Mouse (Mus musculus) gastrocnemius, adult 18-20 months (tissue): ENCODE results near the gene Tdrd9. TPM values are rescaled to one million over a fixed set of nuclear protein-coding genes. Genes with fewer than 3 reads are reported as not detected.
"Not testable (repeated sequence)": the region's sequence is repeated elsewhere in the genome, so short reads cannot be mapped to it uniquely, and the experiment has no call there.

ENCODE experiments used
- DNase-seq: peaks from one replicate; pipeline ENCODE4 v3.0.0; 2021; ENCODE audit warnings: low spot score
- long read RNA-seq, 2 experiments: library from polyadenylated mRNA; stranded (forward); transcript quantifications; one replicate each; pipeline ENCODE4 v2.0.0; 2021
- total RNA-seq, 2 experiments: library from RNA; stranded (reverse); gene quantifications; 2 replicates each; pipeline ENCODE4 v1.2.3; 2021

Tdrd9 gene
- total RNA-seq: under 1 TPM in 1 of 2 experiments, not detected in 1; 0.59 TPM
- long read RNA-seq, experiment 1: 0 reads
- long read RNA-seq, experiment 2: 0 reads

GRCm38 (mm10) chr12:111971231-111971686 lies at the start of gene Tdrd9:
TSS of gene Tdrd9 (plus strand) at chr12:111971559.
- DNase-seq: no peak

- DNase-seq: no peak
These were observed 48.2 kb upstream of the Tdrd9 start for GRCm38 (mm10) chr12:111923117-111923516.

GRCm38 (mm10) chr12:111927338-111927737 lies 44.0 kb upstream of the Tdrd9 start:
- DNase-seq: no peak

GRCm38 (mm10) chr12:111928411-111928966 lies 42.9 kb upstream of the Tdrd9 start:
- no peak for DNase-seq

GRCm38 (mm10) chr12:111931411-111932025 lies 39.8 kb upstream of the Tdrd9 start:
- DNase-seq: no peak

- DNase-seq: no peak
These were observed 38.8 kb upstream of the Tdrd9 start for GRCm38 (mm10) chr12:111932513-111932912.

- peak; percentile 37 for DNase-seq
These were observed 38.2 kb upstream of the Tdrd9 start for GRCm38 (mm10) chr12:111933032-111933704.

- no peak for DNase-seq
These were observed 37.4 kb upstream of the Tdrd9 start for GRCm38 (mm10) chr12:111933971-111934370.

- DNase-seq: no peak
These were observed 34.4 kb upstream of the Tdrd9 start for GRCm38 (mm10) chr12:111936706-111937550.

- DNase-seq: no peak
These were observed 32.7 kb upstream of the Tdrd9 start for GRCm38 (mm10) chr12:111938623-111939177.

GRCm38 (mm10) chr12:111943421-111944064 lies 27.8 kb upstream of the Tdrd9 start:
- DNase-seq: no peak

GRCm38 (mm10) chr12:111944065-111944987 lies 27.0 kb upstream of the Tdrd9 start:
- DNase-seq: not testable (repeated sequence)

- DNase-seq: no peak
These were observed 26.2 kb upstream of the Tdrd9 start for GRCm38 (mm10) chr12:111945115-111945514.

- not testable (repeated sequence) for DNase-seq
These were observed 25.3 kb upstream of the Tdrd9 start for GRCm38 (mm10) chr12:111945765-111946655.

GRCm38 (mm10) chr12:111946716-111947115 lies 24.6 kb upstream of the Tdrd9 start:
- peak; percentile 59 for DNase-seq

- no peak for DNase-seq
These were observed 20.9 kb upstream of the Tdrd9 start for GRCm38 (mm10) chr12:111950486-111950885.

- no peak for DNase-seq
These were observed 19.7 kb upstream of the Tdrd9 start for GRCm38 (mm10) chr12:111951701-111952100.

- DNase-seq: no peak
These were observed 15.2 kb upstream of the Tdrd9 start for GRCm38 (mm10) chr12:111956173-111956572.
